Mouse (Mus musculus) lung, embryonic 15.5 days (tissue): ENCODE results near the gene Trim63. TPM values are rescaled to one million over a fixed set of nuclear protein-coding genes. Genes with fewer than 3 reads are reported as not detected.

ENCODE experiments used
- polyA plus RNA-seq: library from polyadenylated mRNA; unstranded; fragments of >200 nt; fragmentation: Nextera tagmentation; extraction: Ambion mirVana; gene quantifications from 2 replicates; pipeline ENCODE4 v1.2.1, GENCODE M21; 2015

The Trim63 gene
- polyA plus RNA-seq, 1 experiment from 2014 or later, result 4.3 TPM

Other genes starting within 250 kb of the Trim63 start
- gene Cd52, start 220.0 kb upstream of the Trim63 start, polyA plus RNA-seq, result 18.3 and 19.7 TPM in 2 replicates
- 9.1 and 9.6 TPM in 2 replicates for gene Ubxn11, start 212.6 kb upstream of the Trim63 start, polyA plus RNA-seq
- gene Sh3bgrl3, start 186.3 kb upstream of the Trim63 start, polyA plus RNA-seq, result 406 and 408 TPM in 2 replicates
- 37.8 and 45.3 TPM in 2 replicates for gene Cep85, start 128.0 kb upstream of the Trim63 start, polyA plus RNA-seq
- not detected in 2 replicates for gene Gm7534, start 112.1 kb upstream of the Trim63 start, polyA plus RNA-seq
- gene Catsper4, start 87.7 kb upstream of the Trim63 start, polyA plus RNA-seq, result 0.18 and 0.19 TPM in 2 replicates
- 10.1 and 10.9 TPM in 2 replicates for gene Cnksr1, start 76.7 kb upstream of the Trim63 start, polyA plus RNA-seq
- gene E130218I03Rik, start 71.5 kb upstream of the Trim63 start, polyA plus RNA-seq, result 0.45 and 0.52 TPM in 2 replicates
- gene Zfp593, start 69.5 kb upstream of the Trim63 start, polyA plus RNA-seq, result 15.2 and 15.9 TPM in 2 replicates
- not detected in 2 replicates for gene Gm30191, start 68.2 kb upstream of the Trim63 start, polyA plus RNA-seq
- gene Grrp1, start 61.0 kb upstream of the Trim63 start, polyA plus RNA-seq, result 11.0 and 12.5 TPM in 2 replicates
- gene Pdik1l, start 27.2 kb upstream of the Trim63 start, polyA plus RNA-seq, result 21.0 and 23.2 TPM in 2 replicates
- gene Slc30a2, start 28.1 kb downstream of the Trim63 start, polyA plus RNA-seq, result 0.26 and 0.43 TPM in 2 replicates
- gene Extl1, start 68.7 kb downstream of the Trim63 start, polyA plus RNA-seq, result 2.7 and 2.8 TPM in 2 replicates
- 10.6 and 12.6 TPM in 2 replicates for gene Pafah2, start 81.2 kb downstream of the Trim63 start, polyA plus RNA-seq
- gene Stmn1, start 153.2 kb downstream of the Trim63 start, polyA plus RNA-seq, result 1,835 and 1,898 TPM in 2 replicates
- 4.2 and 6.7 TPM in 2 replicates for gene Paqr7, start 181.6 kb downstream of the Trim63 start, polyA plus RNA-seq
- 18.7 and 20.2 TPM in 2 replicates for gene Aunip, start 195.9 kb downstream of the Trim63 start, polyA plus RNA-seq
- gene Mtfr1l, start 220.3 kb downstream of the Trim63 start, polyA plus RNA-seq, result 109 and 114 TPM in 2 replicates
- gene Selenon, start 237.0 kb downstream of the Trim63 start, polyA plus RNA-seq, result 35.3 and 46.2 TPM in 2 replicates